Mouse (Mus musculus) midbrain, postnatal 0 days (tissue): ENCODE data around the gene Rc3h2. TPM values are rescaled to one million over a fixed set of nuclear protein-coding genes. Genes with fewer than 3 reads are reported as not detected.

Source experiments
- ATAC-seq: fragments of 200-750 bp; cut with Nextera tagmentation; 2 replicates; pipeline ENCODE4 v1.8.0; 2017; ENCODE audit warnings: moderate number of reproducible peaks, mild to moderate bottlenecking, moderate TSS enrichment, moderate library complexity; ENCODE audit not compliant: low FRiP score
- DNase-seq: peaks from one replicate; pipeline ENCODE4 v3.0.0-alpha.2; 2015; ENCODE audit warnings: low spot score
- H3K27ac ChIP-seq: fragments of 300-500 bp; sonication (generic); 2 replicates; pipeline ENCODE4 v1.5.1; 2014; ENCODE audit warnings: low read depth, mild to moderate bottlenecking, low read length, mixed read lengths
- H3K27me3 ChIP-seq: fragments of 300-500 bp; sonication (generic); 2 replicates; pipeline ENCODE4 v1.6.1; 2014; ENCODE audit warnings: low read length, control low read depth, mixed read lengths; ENCODE audit not compliant: insufficient read depth
- H3K36me3 ChIP-seq: fragments of 300-500 bp; sonication (generic); 2 replicates; pipeline ENCODE4 v1.6.1; 2014; ENCODE audit warnings: low read length, control low read depth, mixed read lengths; ENCODE audit not compliant: insufficient read depth
- H3K4me1 ChIP-seq: fragments of 300-500 bp; sonication (generic); 2 replicates; pipeline ENCODE4 v1.6.1; 2014; ENCODE audit warnings: mild to moderate bottlenecking, control low read depth, antibody characterized with exemption, low read length, mixed read lengths; ENCODE audit not compliant: insufficient read depth
- H3K4me2 ChIP-seq: fragments of 300-500 bp; sonication (generic); 2 replicates; pipeline ENCODE4 v1.6.1; 2014; ENCODE audit warnings: low read depth, mild to moderate bottlenecking, low read length, mixed read lengths; ENCODE audit not compliant: poor library complexity, severe bottlenecking
- H3K4me3 ChIP-seq: fragments of 300-500 bp; sonication (generic); 2 replicates; pipeline ENCODE4 v1.5.1; 2014; ENCODE audit warnings: low read depth, mild to moderate bottlenecking, low read length, moderate library complexity
- H3K9ac ChIP-seq: fragments of 300-500 bp; sonication (generic); replicated peaks from 2 replicates; pipeline ENCODE4 v1.6.1; 2014; ENCODE audit warnings: mild to moderate bottlenecking, low read length, moderate library complexity, mixed read lengths; ENCODE audit not compliant: poor library complexity, severe bottlenecking
- H3K9me3 ChIP-seq: fragments of 300-500 bp; sonication (generic); 2 replicates; pipeline ENCODE4 v1.6.1; 2016; ENCODE audit warnings: low read length, control low read depth
- CTCF ChIP-seq: IDR thresholded peaks from 2 replicates; pipeline ENCODE4 v1.5.1; 2016; ENCODE audit warnings: antibody characterized with exemption, mild to moderate bottlenecking
- WGBS: fragments of 180-500 bp; shearing (Covaris S2); extraction: QIAGEN DNeasy Blood & Tissue Kit; methylation state at CpG from one replicate; pipeline ENCODE4 v1.1.7; 2014; 5-methylcytosine and 5-hydroxymethylcytosine counted together
- polyA plus RNA-seq: library from polyadenylated mRNA; unstranded; fragments of >200 nt; fragmentation: Nextera tagmentation; extraction: Ambion mirVana; gene quantifications from 2 replicates; pipeline ENCODE4 v1.2.1, GENCODE M21; 2015
- total RNA-seq: library from RNA; depleted of rRNA; stranded (reverse); fragments of >200 nt; gene quantifications from 2 replicates; pipeline ENCODE4 v1.2.3, GENCODE M21; 2014; rRNA removed

Gene Rc3h2
- total and polyA plus RNA-seq, 2 experiments from 2014 or later, result 13.3 to 56.2 TPM

- H3K9me3 ChIP-seq, result no peaks in the 10 kb centered on the region
- no peaks in the 10 kb centered on the region for H3K27me3 ChIP-seq
- no peak for TF ChIP-seq CTCF
- under 1% methylated on average over 42 of the region's 42 CpGs for WGBS
- H3K4me2 ChIP-seq, result peak within 1 kb of the TSS; percentile 77
- H3K36me3 ChIP-seq, result peaks cover 14% of the 10 kb centered on the region
- peak within 1 kb of the TSS; percentile 72 for H3K9ac ChIP-seq
- H3K4me1 ChIP-seq, result no peaks in the 10 kb centered on the region
- peak within 1 kb of the TSS; percentile 82 for H3K27ac ChIP-seq
- peak; percentile 94 for DNase-seq
- H3K4me3 ChIP-seq, result peak within 1 kb of the TSS; percentile 84
- peak; percentile 94 for ATAC-seq
Observed at GRCm38 (mm10) chr2:37358633-37359540, 63.8 kb downstream of the Rc3h2 start, which contains the start of gene Pdcl. TSS of gene Pdcl (minus strand) at chr2:37359332.

- H3K27ac ChIP-seq, result no peak overlapping the region
- no peak for TF ChIP-seq CTCF
- no peak overlapping the region for H3K4me3 ChIP-seq
- ATAC-seq, result no peak
- no peaks in the 10 kb centered on the region for H3K27me3 ChIP-seq
- no peak overlapping the region for H3K9ac ChIP-seq
- DNase-seq, result no peak
- H3K4me1 ChIP-seq, result no peaks in the 10 kb centered on the region
- peaks cover 34% of the 10 kb centered on the region for H3K36me3 ChIP-seq
- no peak overlapping the region for H3K4me2 ChIP-seq
- H3K9me3 ChIP-seq, result no peaks in the 10 kb centered on the region
- 97% methylated on average over 5 of the region's 5 CpGs for WGBS
Observed at GRCm38 (mm10) chr2:37355571-37355970, 67.1 kb downstream of the Rc3h2 start.

GRCm38 (mm10) chr2:37351671-37352070 is 71.0 kb downstream of the Rc3h2 start:
- Histone ChIP-seq H3K9me3 (no peaks in the 10 kb centered on the region), H3K4me2 (no peak overlapping the region), H3K9ac (no peak overlapping the region), H3K27ac (no peak overlapping the region), H3K36me3 (peaks cover 34% of the 10 kb centered on the region), H3K4me3 (no peak overlapping the region), H3K27me3 (no peaks in the 10 kb centered on the region), H3K4me1 (no peaks in the 10 kb centered on the region)
- DNase-seq, result no peak
- ATAC-seq, result no peak
- WGBS, result 90% methylated on average over 7 of the region's 7 CpGs
- TF ChIP-seq CTCF, result no peak

GRCm38 (mm10) chr2:37338497-37339187 is 84.1 kb downstream of the Rc3h2 start:
- no peak overlapping the region for H3K27ac ChIP-seq
- peak; percentile 31; the same call in 1 of the 2 replicates for ATAC-seq

GRCm38 (mm10) chr2:37333321-37333720 is 89.4 kb downstream of the Rc3h2 start:
- Histone ChIP-seq H3K27me3 (no peaks in the 10 kb centered on the region), H3K9me3 (no peaks in the 10 kb centered on the region), H3K4me3 (no peak overlapping the region), H3K4me1 (no peaks in the 10 kb centered on the region), H3K9ac (no peak overlapping the region), H3K27ac (no peak overlapping the region), H3K36me3 (no peaks in the 10 kb centered on the region), H3K4me2 (no peak overlapping the region)
- TF ChIP-seq CTCF, result no peak
- ATAC-seq (no peak), DNase-seq (no peak)
- WGBS, result 86% methylated on average over 2 of the region's 2 CpGs

More at GRCm38 (mm10) chr2:37338497-37339187, 84.1 kb downstream of the Rc3h2 start:
- Histone ChIP-seq H3K36me3 (no peaks in the 10 kb centered on the region), H3K4me2 (no peak overlapping the region), H3K9me3 (no peaks in the 10 kb centered on the region), H3K9ac (no peak overlapping the region), H3K27me3 (no peaks in the 10 kb centered on the region), H3K4me1 (no peaks in the 10 kb centered on the region), H3K4me3 (no peak overlapping the region)
- peak; percentile 82 for TF ChIP-seq CTCF
- DNase-seq, result peak; percentile 77
- 53% methylated on average over 10 of the region's 10 CpGs for WGBS

GRCm38 (mm10) chr2:37326215-37326614 is 96.5 kb downstream of the Rc3h2 start, which contains the start of gene Olfr368:
TSS of gene Olfr368 (plus strand) at chr2:37326515.
- WGBS, result 85% methylated on average over 1 of the region's 1 CpGs
- H3K9me3 ChIP-seq, result no peaks in the 10 kb centered on the region
- DNase-seq, result no peak
- no peak for TF ChIP-seq CTCF
- H3K9ac ChIP-seq, result no peak within 1 kb of the TSS
- no peak within 1 kb of the TSS for H3K27ac ChIP-seq
- H3K4me1 ChIP-seq, result no peaks in the 10 kb centered on the region
- H3K36me3 ChIP-seq, result no peaks in the 10 kb centered on the region
- H3K4me2 ChIP-seq, result no peak within 1 kb of the TSS
- H3K4me3 ChIP-seq, result no peak within 1 kb of the TSS
- no peaks in the 10 kb centered on the region for H3K27me3 ChIP-seq
- no peak for ATAC-seq

Other genes starting within 250 kb of the Rc3h2 start
- not detected in 2 replicates for gene Olfr365, start 234.7 kb downstream of the Rc3h2 start, total RNA-seq
- gene Olfr365, start 234.7 kb downstream of the Rc3h2 start, polyA plus RNA-seq, result not detected in 2 replicates
- not detected in 2 replicates for gene Olfr366, start 211.3 kb downstream of the Rc3h2 start, total RNA-seq
- not detected in 2 replicates for gene Olfr366, start 211.3 kb downstream of the Rc3h2 start, polyA plus RNA-seq
- not detected in 2 replicates for gene Olfr368, start 96.4 kb downstream of the Rc3h2 start, total RNA-seq
- not detected in 2 replicates for gene Olfr368, start 96.4 kb downstream of the Rc3h2 start, polyA plus RNA-seq
- gene Pdcl, start 63.6 kb downstream of the Rc3h2 start, total RNA-seq, result 35.5 and 41.7 TPM in 2 replicates
- 32.8 and 35.0 TPM in 2 replicates for gene Pdcl, start 63.6 kb downstream of the Rc3h2 start, polyA plus RNA-seq
- 14.3 and 15.1 TPM in 2 replicates for gene Zbtb26, start 20.2 kb upstream of the Rc3h2 start, total RNA-seq
- gene Zbtb26, start 20.2 kb upstream of the Rc3h2 start, polyA plus RNA-seq, result 2.5 and 2.6 TPM in 2 replicates
- 30.6 and 37.9 TPM in 2 replicates for gene Zbtb6, start 20.3 kb upstream of the Rc3h2 start, total RNA-seq
- gene Zbtb6, start 20.3 kb upstream of the Rc3h2 start, polyA plus RNA-seq, result 9.2 and 9.5 TPM in 2 replicates
- gene Rabgap1, start 20.4 kb upstream of the Rc3h2 start, total RNA-seq, result 65.0 and 89.4 TPM in 2 replicates
- 38.9 and 45.2 TPM in 2 replicates for gene Rabgap1, start 20.4 kb upstream of the Rc3h2 start, polyA plus RNA-seq
- gene Gpr21, start 93.4 kb upstream of the Rc3h2 start, total RNA-seq, result 35.6 and 46.5 TPM in 2 replicates
- 8.3 and 10.0 TPM in 2 replicates for gene Gpr21, start 93.4 kb upstream of the Rc3h2 start, polyA plus RNA-seq